Comparison of ENCODE assay signal across 12 mouse cellular contexts in the genomic region with DNA sequence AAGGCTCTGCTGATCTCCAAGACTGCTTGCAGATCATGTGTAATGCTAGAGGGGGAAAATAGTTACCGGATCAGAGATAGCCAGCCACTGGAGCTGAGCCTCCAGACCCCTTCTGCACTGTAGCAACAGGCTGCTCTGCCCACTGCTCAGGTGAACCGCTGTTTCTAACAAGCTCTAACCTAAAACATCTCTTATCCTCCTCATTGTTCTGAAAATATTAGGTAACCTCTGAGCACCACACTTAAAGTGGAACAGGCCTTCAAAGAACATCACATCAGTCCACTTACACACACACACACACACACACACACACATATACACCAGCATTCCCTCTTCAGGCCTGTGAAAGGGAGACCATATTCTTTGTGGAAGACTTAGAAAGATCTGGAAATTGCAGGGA. TPM values are rescaled to one million over a fixed set of nuclear protein-coding genes. Genes with fewer than 3 reads are reported as not detected.
DNase-seq lines count a peak whose midpoint lies in the region; ATAC-seq and TF ChIP-seq lines count a peak whose summit lies in the region.
"Had no signal": no experiment of that assay in that cellular context is flagged by ENCODE, and none has a peak within 500 bp of the region (broad histone marks: within the 10 kb centered on the region; RNA-seq: fewer than 3 reads in every experiment).

No protein-coding gene starts in this region.

- TF ChIP-seq CTCF in bone marrow macrophage, adult 2 months (IDR thresholded peaks at IDR 0.05; ENCODE audit: low read depth, low read length) = no peak

- no peak overlapping the region for H3K4me3 ChIP-seq in liver, embryonic 11.5 days (ENCODE audit: low read depth, low read length)
- 0 out of 2 replicates have a peak overlapping the region, but pooled peaks have one; percentile 8 for H3K4me3 ChIP-seq in bone marrow macrophage, adult 2 months (ENCODE audit: insufficient read depth, low read length)
- no peak overlapping the region for H3K4me3 ChIP-seq in liver, embryonic 12.5 days
- H3K4me3 ChIP-seq: gastrocnemius, adult 2 months; heart, embryonic 12.5 days; midbrain, embryonic 12.5 days had no signal

- no peak for ATAC-seq in liver, embryonic 11.5 days (replicated peaks; ENCODE audit: low FRiP score)
- no peak for ATAC-seq in liver, embryonic 12.5 days

- H3K27me3 ChIP-seq in liver, embryonic 11.5 days (replicated peaks; ENCODE audit: control insufficient read depth, insufficient read depth, low read length) = no peaks in the 10 kb centered on the region
- no peaks in the 10 kb centered on the region for H3K27me3 ChIP-seq in liver, embryonic 12.5 days (replicated peaks)
- H3K27me3 ChIP-seq: heart, embryonic 12.5 days; midbrain, embryonic 12.5 days had no signal

- no peak for TF ChIP-seq POLR2A in bone marrow macrophage, adult 2 months (IDR thresholded peaks at IDR 0.05; ENCODE audit: borderline replicate concordance, low read depth, low read length)

- H3K4me2 ChIP-seq in liver, embryonic 11.5 days = no peak overlapping the region
- peak overlapping the region; percentile 30; the same call in 1 of the 2 replicates for H3K4me2 ChIP-seq in liver, embryonic 12.5 days
- H3K4me2 ChIP-seq: heart, embryonic 12.5 days; midbrain, embryonic 12.5 days had no signal

- H3K4me1 ChIP-seq in liver, embryonic 11.5 days (replicated peaks; ENCODE audit: control insufficient read depth, insufficient read depth, low read length) = peaks cover 9% of the 10 kb centered on the region
- peaks cover 20% of the 10 kb centered on the region for H3K4me1 ChIP-seq in bone marrow macrophage, adult 2 months (ENCODE audit: control insufficient read depth, insufficient read depth, low read length)
- H3K4me1 ChIP-seq in liver, embryonic 12.5 days = peaks cover 21% of the 10 kb centered on the region

- no peak for DNase-seq in liver, embryonic 11.5 days (ENCODE audit: low spot score)
- DNase-seq in liver = no peak
- DNase-seq in CD4-positive helper T cell, adult 2 months (ENCODE audit: low read depth, low spot score) = peak; percentile 16
- DNase-seq in natural killer cell, adult 2 months (ENCODE audit: low spot score in 2 of 2) = no peak
- DNase-seq in kidney, adult 11 months = no peak
- DNase-seq: adrenal gland, adult 8-10 months had no signal

- 0 out of 2 replicates have a peak overlapping the region, but pooled peaks have one; percentile 12 for H3K9ac ChIP-seq in liver, embryonic 11.5 days (ENCODE audit: low read depth, low read length)
- H3K9ac ChIP-seq in liver, embryonic 12.5 days = peak overlapping the region; percentile 33; the same call in 1 of the 2 replicates
- H3K9ac ChIP-seq: heart, embryonic 12.5 days; midbrain, embryonic 12.5 days had no signal

- 76% methylated on average over 2 of the region's 2 CpGs for WGBS in liver, embryonic 11.5 days
- WGBS in liver, embryonic 12.5 days (ENCODE audit: insufficient replicate concordance) = 64% methylated on average over 2 of the region's 2 CpGs

- no peaks in the 10 kb centered on the region for H3K9me3 ChIP-seq in liver, embryonic 11.5 days (ENCODE audit: control insufficient read depth, low read length)
- no peaks in the 10 kb centered on the region for H3K9me3 ChIP-seq in liver, embryonic 12.5 days (replicated peaks)
- H3K9me3 ChIP-seq: heart, embryonic 12.5 days; midbrain, embryonic 12.5 days had no signal

- H3K27ac ChIP-seq in liver, embryonic 11.5 days (ENCODE audit: low read depth, low read length) = no peak overlapping the region
- H3K27ac ChIP-seq in bone marrow macrophage, adult 2 months (ENCODE audit: insufficient read depth, low read depth, low read length) = peak overlapping the region; percentile 91
- no peak overlapping the region for H3K27ac ChIP-seq in liver, embryonic 12.5 days
- H3K27ac ChIP-seq: gastrocnemius, adult 2 months; kidney, postnatal 0 days; midbrain, embryonic 12.5 days had no signal

- no peaks in the 10 kb centered on the region for H3K36me3 ChIP-seq in liver, embryonic 11.5 days (ENCODE audit: control insufficient read depth, insufficient read depth, low read length)
- peaks cover 4% of the 10 kb centered on the region; the same call in 1 of the 2 replicates for H3K36me3 ChIP-seq in liver, embryonic 12.5 days
- H3K36me3 ChIP-seq: heart, embryonic 12.5 days; midbrain, embryonic 12.5 days had no signal

RNA-seq across cellular contexts. Expression of gene Klhdc4, which starts 2.7 kb away (rescaled TPM):
- polyA plus RNA-seq in liver, embryonic 11.5 days (2014; fragmentation: Nextera tagmentation; extraction: Ambion mirVana) = 52.8 and 54.0 TPM in 2 replicates
- polyA plus RNA-seq in bone marrow macrophage, adult 2 months (2012; ENCODE audit: insufficient read depth, insufficient read length, missing spikeins) = 19.9 and 20.8 TPM in 2 replicates
- polyA plus RNA-seq in liver, embryonic 12.5 days (2016; fragmentation: Nextera tagmentation; extraction: Ambion mirVana) = 34.1 and 36.2 TPM in 2 replicates
